Mouse (Mus musculus) embryonic fibroblast, embryonic 13.5 days (primary cell): ENCODE data around the gene C1rl.

Experiments
- CTCF ChIP-seq: IDR thresholded peaks from 2 replicates; pipeline ENCODE4 v1.5.1; 2011; ENCODE audit warnings: mild to moderate bottlenecking, control low read depth, low read length, moderate library complexity, borderline replicate concordance; ENCODE audit not compliant: insufficient read depth
- POLR2A ChIP-seq: IDR thresholded peaks from 2 replicates; pipeline ENCODE4 v1.6.1; 2011; ENCODE audit warnings: low read depth, mild to moderate bottlenecking, control low read depth, low read length, moderate library complexity

DNA sequence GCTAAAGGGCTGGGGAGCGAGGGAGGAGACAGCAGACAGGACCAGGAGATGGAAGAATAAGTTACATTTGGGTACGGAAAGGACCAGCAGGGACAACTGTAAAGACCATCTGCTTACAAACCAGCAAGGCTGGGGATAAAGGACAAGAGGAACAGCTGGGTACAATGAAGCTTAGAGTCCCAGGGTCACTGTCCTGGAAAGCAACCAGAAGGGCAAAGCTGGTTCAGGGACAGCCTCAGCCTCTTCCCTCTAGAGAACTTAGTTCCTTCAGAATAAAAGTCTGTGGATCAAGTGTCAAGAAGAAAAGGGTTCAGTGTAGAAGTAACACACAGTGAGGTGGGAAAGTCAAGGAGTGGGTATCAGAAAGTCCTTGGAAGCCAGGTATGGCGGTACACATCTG, 21.8 kb upstream of the C1rl start:
- TF ChIP-seq POLR2A (no peak), CTCF (no peak)
